Comparison of ENCODE assay signal across 12 mouse cellular contexts in genomic region chr6:31307047-31307633, GRCm38 (mm10).
DNase-seq lines count a peak whose midpoint lies in the region; ATAC-seq and TF ChIP-seq lines count a peak whose summit lies in the region.
"Had no signal": no experiment of that assay in that cellular context is flagged by ENCODE, and none has a peak within 500 bp of the region (broad histone marks: within the 10 kb centered on the region; RNA-seq: fewer than 3 reads in every experiment).

No protein-coding gene starts in this region.

- H3K4me2 ChIP-seq in midbrain, embryonic 13.5 days (replicated peaks): no peak overlapping the region
- no peak overlapping the region for H3K4me2 ChIP-seq in intestine, postnatal 0 days (replicated peaks; ENCODE audit: low read depth)
- H3K4me2 ChIP-seq: hindbrain, embryonic 15.5 days; liver, embryonic 13.5 days had no signal

- H3K27ac ChIP-seq in midbrain, embryonic 13.5 days: 0 out of 2 replicates have a peak overlapping the region, but pooled peaks have one; percentile 39
- H3K27ac ChIP-seq in midbrain, embryonic 10.5 days (replicated peaks): no peak overlapping the region
- peak overlapping the region; percentile 21 for H3K27ac ChIP-seq in brown adipose tissue, adult 24 weeks (replicated peaks; ENCODE audit: low read depth, low read length)
- H3K27ac ChIP-seq in olfactory bulb, adult 2 months (ENCODE audit: insufficient read depth, low read depth, low read length): peak overlapping the region; percentile 36; the same call in 1 of the 2 replicates
- H3K27ac ChIP-seq in intestine, postnatal 0 days (ENCODE audit: low read depth, low read length): no peak overlapping the region
- H3K27ac ChIP-seq: hindbrain, embryonic 15.5 days; liver, embryonic 13.5 days had no signal

- H3K36me3 ChIP-seq in midbrain, embryonic 13.5 days: no peaks in the 10 kb centered on the region
- no peaks in the 10 kb centered on the region for H3K36me3 ChIP-seq in midbrain, embryonic 10.5 days
- H3K36me3 ChIP-seq in intestine, postnatal 0 days (ENCODE audit: control insufficient read depth, insufficient read depth): no peaks in the 10 kb centered on the region
- H3K36me3 ChIP-seq: hindbrain, embryonic 15.5 days; liver, embryonic 13.5 days had no signal

- TF ChIP-seq CTCF in olfactory bulb, adult 2 months (IDR thresholded peaks at IDR 0.05; ENCODE audit: insufficient read depth, low read depth, low read length): no peak
- TF ChIP-seq CTCF in intestine, postnatal 0 days (IDR thresholded peaks at IDR 0.05; ENCODE audit: low read depth): no peak

- no peaks in the 10 kb centered on the region for H3K9me3 ChIP-seq in midbrain, embryonic 13.5 days
- H3K9me3 ChIP-seq in midbrain, embryonic 10.5 days (replicated peaks): no peaks in the 10 kb centered on the region
- H3K9me3 ChIP-seq in intestine, postnatal 0 days (ENCODE audit: control insufficient read depth): no peaks in the 10 kb centered on the region
- H3K9me3 ChIP-seq: hindbrain, embryonic 15.5 days; liver, embryonic 13.5 days had no signal

- no peak overlapping the region for H3K9ac ChIP-seq in midbrain, embryonic 13.5 days (replicated peaks)
- no peak overlapping the region for H3K9ac ChIP-seq in intestine, postnatal 0 days (ENCODE audit: low read depth, low read length)
- H3K9ac ChIP-seq: hindbrain, embryonic 15.5 days; liver, embryonic 13.5 days had no signal

- H3K4me3 ChIP-seq in midbrain, embryonic 13.5 days (replicated peaks): no peak overlapping the region
- H3K4me3 ChIP-seq in midbrain, embryonic 10.5 days: no peak overlapping the region
- no peak overlapping the region for H3K4me3 ChIP-seq in brown adipose tissue, adult 24 weeks (ENCODE audit: insufficient read depth, low read depth, low read length)
- no peak overlapping the region for H3K4me3 ChIP-seq in olfactory bulb, adult 2 months (ENCODE audit: insufficient read depth, low read depth, low read length)
- H3K4me3 ChIP-seq in intestine, postnatal 0 days (ENCODE audit: low read depth, low read length): no peak overlapping the region
- H3K4me3 ChIP-seq: hindbrain, embryonic 15.5 days; liver, embryonic 13.5 days had no signal

- no peaks in the 10 kb centered on the region for H3K27me3 ChIP-seq in midbrain, embryonic 13.5 days
- no peaks in the 10 kb centered on the region for H3K27me3 ChIP-seq in midbrain, embryonic 10.5 days (ENCODE audit: low read depth, poor library complexity, severe bottlenecking)
- H3K27me3 ChIP-seq in intestine, postnatal 0 days (replicated peaks; ENCODE audit: control insufficient read depth, insufficient read depth, low read length): no peaks in the 10 kb centered on the region
- H3K27me3 ChIP-seq: CH12.LX; hindbrain, embryonic 15.5 days; liver, embryonic 13.5 days had no signal

- peak; percentile 12 for DNase-seq in gastrocnemius, postnatal 10 days
- DNase-seq in gastrocnemius, postnatal 25 days: no peak
- DNase-seq in midbrain, embryonic 10.5 days (ENCODE audit: low spot score): no peak
- DNase-seq: cerebellum, adult 8-10 months; liver, embryonic 13.5 days; thymus, postnatal 14 days had no signal

- peaks cover 12% of the 10 kb centered on the region; the same call in 1 of the 2 replicates for H3K4me1 ChIP-seq in midbrain, embryonic 13.5 days (replicated peaks)
- H3K4me1 ChIP-seq in midbrain, embryonic 10.5 days: no peaks in the 10 kb centered on the region
- peaks cover 17% of the 10 kb centered on the region for H3K4me1 ChIP-seq in brown adipose tissue, adult 24 weeks (ENCODE audit: control insufficient read depth, insufficient read depth, insufficient read length, low read length)
- H3K4me1 ChIP-seq in olfactory bulb, adult 2 months (ENCODE audit: control insufficient read depth, insufficient read depth, low read length): peaks cover 11% of the 10 kb centered on the region
- no peaks in the 10 kb centered on the region for H3K4me1 ChIP-seq in intestine, postnatal 0 days (replicated peaks; ENCODE audit: control insufficient read depth, insufficient read depth, low read length)
- H3K4me1 ChIP-seq: hindbrain, embryonic 15.5 days; liver, embryonic 13.5 days had no signal

- ATAC-seq in midbrain, embryonic 13.5 days: no peak
- no peak for ATAC-seq in intestine, postnatal 0 days

- no peak for TF ChIP-seq POLR2A in olfactory bulb, adult 2 months (IDR thresholded peaks at IDR 0.05; ENCODE audit: insufficient read depth, low read depth, low read length)

- 77% methylated on average over 5 of the region's 5 CpGs for WGBS in midbrain, embryonic 13.5 days
- 75% methylated on average over 5 of the region's 5 CpGs for WGBS in midbrain, embryonic 10.5 days
- 50% methylated on average over 5 of the region's 5 CpGs for WGBS in olfactory bulb, adult 2 months
- WGBS in intestine, postnatal 0 days: 56% methylated on average over 5 of the region's 5 CpGs

Comparison
In these comparisons a context has a peak if more than half of its experiments do, and no peak if none do; other contexts are left out.
1. H3K27ac ChIP-seq: peak in midbrain, embryonic 13.5 days (single experiment), brown adipose tissue, adult 24 weeks (single experiment) and olfactory bulb, adult 2 months (single experiment); none in midbrain, embryonic 10.5 days (single experiment) and intestine, postnatal 0 days (single experiment).